Mouse (Mus musculus): ENCODE measurements around the gene Gm5751. TPM values are rescaled to one million over a fixed set of nuclear protein-coding genes. Genes with fewer than 3 reads are reported as not detected.

Gm5751 gene
- total RNA-seq (2023), result not detected

DNA sequence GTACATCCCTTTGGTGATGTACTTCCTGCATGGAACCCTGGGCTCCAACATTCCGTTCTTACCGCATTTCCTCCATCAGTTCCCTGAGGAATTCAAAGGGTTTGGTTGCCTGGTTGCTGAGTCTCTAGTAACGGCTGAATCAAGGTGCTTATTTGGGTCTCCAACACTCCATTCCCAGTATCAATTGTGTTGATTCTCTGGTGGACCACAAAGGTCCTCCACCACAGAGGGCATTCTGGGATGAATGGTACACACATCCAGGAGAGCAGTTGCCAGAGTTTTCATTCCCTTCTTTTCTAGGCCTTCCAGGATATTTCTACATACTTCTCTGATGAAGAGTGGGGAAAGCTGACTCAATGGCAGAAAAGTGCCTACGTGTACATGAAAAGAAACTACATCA, at the start of gene Gm5751:
Gm5751 (plus strand) TSS at position 301 of the 400 bp plus-strand sequence.

DNA sequence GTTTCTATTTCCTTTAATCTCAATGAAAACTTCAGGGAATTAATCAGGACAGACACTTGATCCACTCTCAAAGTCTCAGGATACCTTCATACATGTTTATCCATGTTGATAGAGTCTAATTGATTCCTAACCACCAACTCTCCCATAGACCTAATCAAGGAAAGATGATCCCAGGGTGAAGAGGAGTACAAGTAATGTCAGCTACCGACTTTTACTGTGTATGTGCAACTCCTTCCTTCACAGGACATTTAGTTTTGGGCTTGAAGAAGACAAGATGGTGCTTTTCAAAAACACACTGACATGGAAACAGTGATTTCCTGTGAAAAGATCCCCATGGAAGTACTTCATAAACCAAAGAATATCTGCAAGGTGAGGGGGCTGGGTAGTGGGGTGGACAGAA, 30.4 kb upstream of the Gm5751 start, which contains the start of gene Gm6592:
Gm6592 (plus strand) TSS at position 301 of the 400 bp plus-strand sequence.

DNA sequence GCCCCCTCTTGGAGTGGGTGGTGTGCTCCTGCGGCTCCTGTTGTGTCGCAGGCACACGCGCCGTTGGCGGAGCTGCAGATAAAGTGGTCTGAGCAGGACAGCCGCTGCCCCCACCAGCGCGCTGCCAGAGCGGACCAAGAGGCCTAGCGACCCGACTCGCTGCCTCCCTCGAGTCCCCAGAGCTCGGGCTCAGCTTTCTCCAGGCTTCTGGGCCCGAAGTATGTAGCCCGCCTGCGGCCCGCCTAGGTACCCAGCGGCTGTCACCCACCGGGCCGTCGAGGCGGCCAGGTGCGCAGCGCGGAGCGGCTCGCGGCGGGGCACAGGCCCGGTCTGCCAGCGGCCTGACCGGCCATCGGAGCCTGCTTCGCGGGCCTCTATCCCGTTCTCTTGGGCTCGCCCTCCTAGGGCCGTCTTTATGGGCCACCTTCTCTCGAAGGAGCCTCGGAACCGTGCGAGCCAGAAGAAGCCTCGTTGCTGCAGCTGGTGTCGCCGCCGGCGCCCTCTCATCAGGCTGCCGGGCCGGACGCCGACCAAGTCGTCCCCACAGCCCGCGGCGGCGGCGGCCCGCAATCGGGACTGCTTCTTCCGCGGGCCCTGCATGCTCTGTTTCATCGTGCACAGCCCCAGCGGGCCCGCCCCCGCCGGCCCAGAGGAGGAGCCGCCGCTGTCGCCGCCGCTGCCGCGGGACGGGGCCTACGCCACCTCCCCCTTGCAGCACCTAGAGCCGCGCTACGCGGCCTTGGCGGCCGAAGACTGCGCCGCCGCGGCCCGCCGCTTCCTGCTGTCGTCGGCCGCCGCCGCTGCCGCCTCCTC, 18.5 kb downstream of the Gm5751 start, which contains the start of gene B630019K06Rik:
B630019K06Rik (plus strand) TSS at position 40 of the 813 bp plus-strand sequence.

Other genes with a start within 250 kb of the Gm5751 start
- not detected for gene Ssxb8, start 183.4 kb upstream of the Gm5751 start, total RNA-seq (2023)
- gene Ssx9, start 125.8 kb upstream of the Gm5751 start, total RNA-seq (2023), result not detected
- not detected for gene Ssxb5, start 70.6 kb upstream of the Gm5751 start, total RNA-seq (2023)
- not detected for gene Gm6592, start 30.3 kb upstream of the Gm5751 start, total RNA-seq (2023)
- 1 to 10 TPM; 1.7 to 2.5 TPM for gene B630019K06Rik, start 18.1 kb downstream of the Gm5751 start, total RNA-seq (2023)
- not detected for gene Fthl17b, start 88.7 kb downstream of the Gm5751 start, total RNA-seq (2023)
- not detected for gene Fthl17c, start 102.3 kb downstream of the Gm5751 start, total RNA-seq (2023)
- gene Fthl17d, start 112.5 kb downstream of the Gm5751 start, total RNA-seq (2023), result not detected
- gene Fthl17e, start 159.2 kb downstream of the Gm5751 start, total RNA-seq (2023), result not detected
- not detected for gene Fthl17f, start 188.8 kb downstream of the Gm5751 start, total RNA-seq (2023)
- gene 4930402K13Rik, start 230.3 kb downstream of the Gm5751 start, total RNA-seq (2023), result not detected